Mouse (Mus musculus): ENCODE data around the gene Osmr.

GRCm38 (mm10) chr15:6790011-6790410, 84.8 kb downstream of the Osmr start:
- TF ChIP-seq POLR2A (IDR thresholded peaks at IDR 0.05; ENCODE audit: insufficient read depth, low read depth, low read length) (no peak), EP300 (IDR thresholded peaks at IDR 0.05; ENCODE audit: insufficient read depth, low read depth, low read length) (no peak)
